Mouse (Mus musculus): ENCODE measurements around the gene Eln. TPM values are rescaled to one million over a fixed set of nuclear protein-coding genes. Genes with fewer than 3 reads are reported as not detected.

Eln gene
- 7.7 and 7.8 TPM in 2 replicates for polyA plus RNA-seq (2015; fragmentation: Nextera tagmentation; extraction: Ambion mirVana)

DNA sequence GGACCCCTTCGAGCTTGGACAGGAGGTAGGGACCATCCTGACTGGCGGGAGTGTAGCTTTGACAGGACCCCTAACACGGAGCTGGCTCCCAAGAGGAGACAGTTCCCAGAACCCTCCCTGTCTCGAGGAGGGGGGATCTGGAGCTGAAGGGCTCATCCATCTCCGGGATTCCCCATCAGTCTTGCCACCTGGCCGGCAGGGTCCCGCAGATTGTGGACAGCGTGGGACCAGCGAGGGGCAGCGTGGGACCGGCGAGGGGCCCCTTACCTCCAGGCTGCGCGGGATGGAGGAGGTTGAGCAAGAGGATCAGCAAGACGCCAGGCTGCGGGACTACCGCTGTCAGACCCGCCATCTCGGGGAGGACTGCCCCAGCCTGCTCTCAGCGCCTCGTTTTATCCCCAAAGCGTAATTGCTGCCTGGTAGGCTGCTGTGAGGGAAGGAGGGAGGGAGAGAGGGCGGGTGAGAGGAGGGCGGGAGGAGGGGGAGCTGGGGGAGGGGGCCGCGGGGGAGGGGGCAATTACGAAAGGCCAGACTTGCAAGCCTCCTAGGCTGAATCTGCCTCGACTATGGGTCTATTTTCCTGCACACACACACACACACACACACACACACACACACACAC lies at the start of gene Eln:
TSS of gene Eln (minus strand) at position 434 of the 622 bp plus-strand sequence.
- peak; percentile 84 for ATAC-seq (replicated peaks)
- no peaks in the 10 kb centered on the region for H3K36me3 ChIP-seq
- WGBS = 4% methylated on average over 19 of the region's 28 CpGs
- peaks cover 13% of the 10 kb centered on the region for H3K4me1 ChIP-seq
- peak within 1 kb of the TSS; percentile 70 for H3K27ac ChIP-seq (replicated peaks)
- H3K9ac ChIP-seq (replicated peaks) = peak within 1 kb of the TSS; percentile 65
- H3K27me3 ChIP-seq = no peaks in the 10 kb centered on the region
- H3K4me2 ChIP-seq (replicated peaks) = peak within 1 kb of the TSS; percentile 93
- H3K4me3 ChIP-seq = peak within 1 kb of the TSS; percentile 47
- no peaks in the 10 kb centered on the region for H3K9me3 ChIP-seq

DNA sequence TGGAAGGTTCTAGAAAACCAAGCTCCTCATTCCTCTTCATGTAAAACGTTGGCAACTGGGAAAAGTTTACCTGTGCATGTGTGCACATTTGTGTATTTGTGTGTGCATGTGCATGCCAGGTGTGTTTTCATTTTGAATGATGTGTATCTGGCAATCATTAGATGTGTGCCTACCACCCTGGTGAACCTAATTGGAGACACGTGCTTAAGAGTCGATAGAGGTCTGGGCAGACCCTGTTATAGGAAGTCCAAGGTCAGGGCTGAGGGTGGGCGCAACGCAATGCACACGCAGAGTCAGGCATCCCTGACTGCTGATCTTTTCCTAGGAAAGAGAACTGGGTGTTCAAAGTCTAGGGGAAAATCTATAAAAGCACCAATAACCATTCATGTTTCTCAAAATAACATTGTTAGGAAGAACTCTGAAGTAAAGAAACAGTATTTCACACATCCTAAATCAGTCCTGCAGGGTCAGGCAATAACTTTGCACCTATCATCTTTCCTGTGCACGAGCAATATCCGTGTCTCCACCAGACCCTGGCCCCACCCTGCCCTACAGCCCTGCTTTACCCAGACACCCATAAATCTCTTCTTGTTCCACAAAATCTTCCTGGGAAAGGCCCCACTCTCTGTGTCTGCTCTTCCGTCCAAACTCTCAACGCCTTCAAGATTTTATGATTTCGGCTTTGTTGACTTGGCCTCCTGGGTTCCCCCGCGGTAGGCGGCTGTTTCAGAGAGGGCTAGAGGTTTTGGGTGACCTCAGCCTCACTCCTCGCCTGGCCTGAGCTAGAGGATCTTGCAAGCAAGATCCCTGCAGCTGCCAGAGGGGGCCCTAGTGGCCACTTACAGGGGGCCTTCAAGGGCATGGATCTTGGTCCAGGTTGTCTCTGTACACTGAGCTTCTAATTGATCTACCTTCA lies 43.2 kb upstream of the Eln start:
- H3K4me3 ChIP-seq = no peak overlapping the region
- H3K4me1 ChIP-seq = peaks cover 8% of the 10 kb centered on the region
- no peak overlapping the region for H3K4me2 ChIP-seq (replicated peaks)
- no peaks in the 10 kb centered on the region for H3K27me3 ChIP-seq
- no peak overlapping the region for H3K9ac ChIP-seq (replicated peaks)
- ATAC-seq (replicated peaks) = no peak
- no peaks in the 10 kb centered on the region for H3K9me3 ChIP-seq
- no peak overlapping the region for H3K27ac ChIP-seq (replicated peaks)
- H3K36me3 ChIP-seq = no peaks in the 10 kb centered on the region
- 94% methylated on average over 15 of the region's 15 CpGs for WGBS

DNA sequence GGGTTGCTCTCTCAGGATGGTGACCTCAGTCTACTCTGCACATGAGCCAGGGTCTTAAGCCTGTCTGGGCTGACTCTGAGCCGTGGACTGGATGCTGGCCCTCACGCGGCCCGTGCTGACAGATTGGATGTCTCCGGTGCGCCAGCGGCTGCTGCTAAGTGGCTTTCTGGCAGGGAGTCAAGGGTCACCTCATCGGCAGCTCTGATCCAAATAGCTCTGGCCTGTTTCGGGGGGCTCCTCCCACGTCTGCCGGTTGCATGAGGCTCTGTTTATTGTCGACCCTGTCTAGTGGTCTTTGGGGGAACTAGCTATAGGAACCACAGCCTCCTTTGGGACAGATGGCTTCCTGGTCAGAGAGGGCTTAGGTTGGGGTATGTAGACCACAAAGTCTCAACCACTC lies 41.1 kb upstream of the Eln start:
- Histone ChIP-seq H3K4me2 (replicated peaks) (no peak overlapping the region), H3K4me1 (peaks cover 8% of the 10 kb centered on the region), H3K9me3 (no peaks in the 10 kb centered on the region), H3K4me3 (no peak overlapping the region), H3K36me3 (no peaks in the 10 kb centered on the region), H3K9ac (replicated peaks) (no peak overlapping the region), H3K27me3 (no peaks in the 10 kb centered on the region), H3K27ac (replicated peaks) (no peak overlapping the region)
- ATAC-seq (replicated peaks) = no peak
- 69% methylated on average over 12 of the region's 12 CpGs for WGBS

DNA sequence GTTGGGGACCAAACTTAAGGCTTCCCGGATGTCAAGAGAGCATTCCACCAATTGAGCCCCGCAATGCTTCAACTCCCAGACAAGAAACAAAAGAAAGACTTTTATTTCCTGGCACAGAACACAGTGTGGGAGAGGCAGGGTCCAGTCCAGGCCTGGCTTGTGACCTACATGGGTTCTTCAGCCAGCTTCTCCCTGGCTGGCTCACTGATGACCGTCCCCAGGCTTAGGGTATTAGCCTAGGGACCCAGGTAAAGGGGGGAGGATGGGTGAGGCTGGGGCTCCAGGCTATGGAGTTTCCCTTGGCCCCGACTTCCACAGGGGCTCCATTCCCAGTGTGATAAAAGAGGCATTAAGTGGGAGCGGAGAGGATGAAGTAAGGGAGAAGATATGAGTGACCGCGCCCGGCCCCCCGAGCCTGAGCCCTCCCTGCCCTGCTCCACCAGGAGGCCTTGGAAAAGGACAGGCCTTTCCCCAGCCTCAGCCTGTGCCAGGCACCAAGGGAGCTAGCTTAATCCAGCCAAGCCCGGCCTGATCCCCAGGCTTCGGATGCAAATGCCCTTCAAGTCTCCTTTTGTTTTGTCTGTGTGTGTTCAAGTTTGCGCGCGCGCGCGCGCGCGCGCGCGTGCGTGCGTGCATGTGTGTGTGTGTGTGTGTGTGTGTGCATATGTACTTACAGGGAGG lies 38.7 kb upstream of the Eln start:
- H3K9me3 ChIP-seq = no peaks in the 10 kb centered on the region
- WGBS = 18% methylated on average over 25 of the region's 25 CpGs
- no peak overlapping the region for H3K4me3 ChIP-seq
- H3K4me2 ChIP-seq (replicated peaks) = peak overlapping the region; percentile 27
- ATAC-seq (replicated peaks) = 0 out of 2 replicates have a peak, but pooled peaks have one; percentile 48
- no peak overlapping the region; the same call in 1 of the 2 replicates for H3K9ac ChIP-seq (replicated peaks)
- no peaks in the 10 kb centered on the region for H3K36me3 ChIP-seq
- peaks cover 8% of the 10 kb centered on the region for H3K4me1 ChIP-seq
- H3K27me3 ChIP-seq = no peaks in the 10 kb centered on the region
- no peak overlapping the region for H3K27ac ChIP-seq (replicated peaks)

DNA sequence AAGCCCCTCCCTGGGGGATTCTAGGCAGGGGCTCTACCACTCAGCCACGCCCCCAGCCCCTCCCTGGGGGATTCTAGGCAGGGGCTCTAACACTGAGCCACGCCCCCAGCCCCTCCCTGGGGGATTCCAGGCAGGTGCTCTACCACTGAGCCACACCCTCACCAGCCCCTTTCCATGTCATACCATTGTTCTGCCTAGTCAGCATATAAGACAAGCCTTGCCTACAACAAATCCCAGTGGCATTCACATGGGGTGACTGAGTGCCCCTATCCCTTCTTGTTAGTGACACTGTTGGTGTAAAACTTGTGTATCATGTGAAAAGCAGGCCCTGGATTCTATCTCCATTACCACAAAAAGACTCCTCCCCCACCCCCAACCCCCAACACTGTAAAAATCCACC lies 36.7 kb upstream of the Eln start:
- H3K9me3 ChIP-seq = no peaks in the 10 kb centered on the region
- no peak overlapping the region for H3K4me2 ChIP-seq (replicated peaks)
- no peak overlapping the region for H3K27ac ChIP-seq (replicated peaks)
- H3K4me1 ChIP-seq = peaks cover 8% of the 10 kb centered on the region
- no peak overlapping the region for H3K4me3 ChIP-seq
- WGBS = 55% methylated on average over 2 of the region's 2 CpGs
- no peaks in the 10 kb centered on the region for H3K36me3 ChIP-seq
- no peak for ATAC-seq (replicated peaks)
- H3K9ac ChIP-seq (replicated peaks) = no peak overlapping the region
- H3K27me3 ChIP-seq = no peaks in the 10 kb centered on the region

DNA sequence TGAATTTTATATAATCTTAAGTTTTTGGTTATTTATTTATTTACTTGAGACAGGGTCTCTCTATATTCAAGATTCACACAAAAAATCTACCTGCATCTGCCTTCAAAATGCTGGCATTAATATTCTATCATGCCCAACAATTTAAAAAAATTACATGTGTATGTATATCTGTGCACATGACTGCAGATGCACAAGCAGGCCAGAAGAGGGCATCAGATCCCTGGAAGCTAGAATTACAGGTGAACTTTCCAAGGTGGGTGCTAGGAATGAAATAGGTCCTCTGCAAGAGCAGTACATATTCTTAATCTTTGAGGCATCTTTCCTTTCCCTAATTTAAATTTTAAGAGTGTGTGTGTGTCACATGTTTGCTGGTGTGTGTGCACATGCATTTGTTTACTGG lies 33.8 kb upstream of the Eln start:
- H3K36me3 ChIP-seq = no peaks in the 10 kb centered on the region
- H3K4me2 ChIP-seq (replicated peaks) = no peak overlapping the region
- no peak overlapping the region for H3K27ac ChIP-seq (replicated peaks)
- no peak overlapping the region for H3K4me3 ChIP-seq
- H3K9ac ChIP-seq (replicated peaks) = no peak overlapping the region
- no peaks in the 10 kb centered on the region for H3K9me3 ChIP-seq
- ATAC-seq (replicated peaks) = no peak
- H3K4me1 ChIP-seq = peaks cover 5% of the 10 kb centered on the region
- H3K27me3 ChIP-seq = no peaks in the 10 kb centered on the region

DNA sequence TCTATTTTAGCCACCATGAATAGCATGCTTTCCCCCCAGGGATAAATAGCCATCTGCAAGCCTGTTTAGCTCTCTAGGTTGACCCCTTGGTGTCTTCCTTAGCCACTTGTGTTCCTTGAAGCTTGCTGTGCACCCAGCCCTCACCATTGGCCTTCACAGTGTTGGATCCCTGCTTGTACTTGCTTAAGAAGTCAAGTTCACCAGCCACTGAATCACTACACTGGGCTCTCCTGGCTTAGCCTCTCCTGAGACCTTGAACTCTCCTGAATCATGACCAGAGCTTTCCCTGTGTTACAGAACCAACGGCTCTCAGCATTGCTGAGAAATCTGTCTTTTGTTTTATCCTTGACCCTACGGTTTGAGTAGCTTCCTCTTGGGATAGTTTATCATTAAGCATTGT lies 33.0 kb upstream of the Eln start:
- H3K36me3 ChIP-seq = no peaks in the 10 kb centered on the region
- WGBS = 89% methylated on average over 2 of the region's 2 CpGs
- H3K4me2 ChIP-seq (replicated peaks) = no peak overlapping the region
- no peak overlapping the region for H3K4me3 ChIP-seq
- no peak for ATAC-seq (replicated peaks)
- no peak overlapping the region for H3K27ac ChIP-seq (replicated peaks)
- no peak overlapping the region for H3K9ac ChIP-seq (replicated peaks)
- no peaks in the 10 kb centered on the region for H3K27me3 ChIP-seq
- no peaks in the 10 kb centered on the region for H3K4me1 ChIP-seq
- no peaks in the 10 kb centered on the region for H3K9me3 ChIP-seq

DNA sequence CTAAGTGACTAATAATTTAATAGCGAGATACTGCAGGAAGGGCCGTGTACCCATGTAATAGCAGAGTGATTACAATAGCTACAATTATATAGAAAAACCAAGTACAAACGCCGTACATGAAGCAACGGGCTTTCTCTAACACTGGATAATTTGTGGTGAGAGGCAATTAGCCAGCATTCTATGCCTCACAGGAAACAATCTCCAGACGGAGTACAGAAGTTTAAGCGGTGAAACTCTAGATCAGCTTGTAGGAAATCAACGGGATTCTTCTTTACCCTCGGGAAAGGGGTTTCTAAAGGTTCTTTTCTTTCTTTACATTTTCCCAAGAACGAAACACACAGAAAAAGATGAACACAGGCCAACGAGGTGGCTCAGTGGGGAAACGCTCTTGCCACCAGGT lies 29.4 kb upstream of the Eln start:
- H3K9me3 ChIP-seq = no peaks in the 10 kb centered on the region
- no peak overlapping the region for H3K27ac ChIP-seq (replicated peaks)
- no peak overlapping the region for H3K9ac ChIP-seq (replicated peaks)
- 68% methylated on average over 12 of the region's 12 CpGs for WGBS
- no peak overlapping the region for H3K4me2 ChIP-seq (replicated peaks)
- H3K4me3 ChIP-seq = no peak overlapping the region
- no peaks in the 10 kb centered on the region for H3K36me3 ChIP-seq
- H3K4me1 ChIP-seq = no peaks in the 10 kb centered on the region
- H3K27me3 ChIP-seq = no peaks in the 10 kb centered on the region
- ATAC-seq (replicated peaks) = no peak

DNA sequence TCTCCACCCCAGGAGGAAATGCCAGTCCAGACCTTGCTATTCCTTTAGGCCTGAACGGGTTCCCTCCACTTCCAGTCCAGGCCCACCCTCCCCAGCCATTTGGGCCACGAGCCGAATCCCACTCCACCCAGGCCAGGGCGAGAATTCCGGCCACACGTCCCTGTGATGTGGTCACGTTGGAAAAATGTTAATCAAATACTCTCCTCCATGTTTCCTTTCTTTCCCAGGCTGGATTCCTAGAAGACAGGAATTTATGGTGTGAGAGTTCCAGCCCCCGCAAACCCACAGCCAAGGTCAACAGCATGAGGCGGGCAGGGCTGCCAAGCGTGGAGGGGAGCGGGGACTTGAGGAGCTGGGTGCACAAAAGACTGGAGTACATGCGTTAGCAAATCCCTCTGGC lies 25.4 kb upstream of the Eln start:
- Histone ChIP-seq H3K9me3 (no peaks in the 10 kb centered on the region), H3K4me3 (no peak overlapping the region), H3K27ac (replicated peaks) (no peak overlapping the region), H3K27me3 (no peaks in the 10 kb centered on the region), H3K36me3 (no peaks in the 10 kb centered on the region), H3K9ac (replicated peaks) (no peak overlapping the region), H3K4me1 (no peaks in the 10 kb centered on the region), H3K4me2 (replicated peaks) (no peak overlapping the region)
- 89% methylated on average over 12 of the region's 12 CpGs for WGBS
- no peak for ATAC-seq (replicated peaks)

DNA sequence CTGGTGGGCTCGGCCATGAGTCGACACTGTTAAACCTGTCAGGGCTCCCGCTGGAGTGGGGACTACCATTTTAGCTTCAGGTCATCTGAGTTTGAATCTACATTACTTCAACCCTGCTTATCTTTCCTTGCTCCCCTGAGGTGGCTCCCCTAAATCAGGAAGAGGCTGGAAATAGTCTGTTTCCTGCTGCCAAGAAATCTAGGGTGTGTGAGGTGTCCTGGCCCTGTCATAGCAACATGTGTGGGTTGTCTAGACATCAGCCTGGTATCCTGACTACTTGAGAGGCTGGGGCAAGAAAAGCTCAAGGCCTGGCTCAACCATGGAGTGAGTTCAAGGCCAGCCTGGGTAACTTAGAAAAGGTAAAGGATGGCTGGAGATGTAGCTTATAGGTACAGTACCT lies 24.6 kb upstream of the Eln start:
- Histone ChIP-seq H3K9ac (replicated peaks) (no peak overlapping the region), H3K9me3 (no peaks in the 10 kb centered on the region), H3K27ac (replicated peaks) (no peak overlapping the region), H3K36me3 (no peaks in the 10 kb centered on the region), H3K4me1 (no peaks in the 10 kb centered on the region), H3K4me2 (replicated peaks) (no peak overlapping the region), H3K4me3 (no peak overlapping the region), H3K27me3 (no peaks in the 10 kb centered on the region)
- ATAC-seq (replicated peaks) = no peak
- WGBS = 94% methylated on average over 3 of the region's 3 CpGs

DNA sequence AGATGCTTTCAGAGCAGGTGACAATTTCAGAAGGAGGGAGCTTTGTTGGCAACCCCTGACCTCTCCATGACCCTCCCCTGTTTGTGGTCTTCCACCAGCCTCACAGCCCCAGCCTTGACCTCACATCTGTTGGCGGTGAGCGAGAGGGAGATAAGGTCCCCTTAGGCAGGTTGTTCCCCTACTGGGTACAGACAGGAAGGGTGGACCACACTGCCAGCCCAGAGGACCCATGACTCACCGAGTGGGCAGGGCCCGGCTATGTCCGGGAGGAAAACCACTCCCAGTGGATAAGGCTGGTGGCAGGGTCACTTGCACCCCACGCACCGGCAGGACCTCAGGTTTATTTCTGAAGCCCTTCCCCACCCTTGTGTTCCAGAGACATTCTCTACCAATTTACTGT lies 22.1 kb upstream of the Eln start:
- Histone ChIP-seq H3K9me3 (no peaks in the 10 kb centered on the region), H3K4me3 (no peak overlapping the region), H3K4me1 (no peaks in the 10 kb centered on the region), H3K36me3 (no peaks in the 10 kb centered on the region), H3K27me3 (no peaks in the 10 kb centered on the region), H3K9ac (replicated peaks) (no peak overlapping the region), H3K4me2 (replicated peaks) (no peak overlapping the region), H3K27ac (replicated peaks) (no peak overlapping the region)
- no peak for ATAC-seq (replicated peaks)
- WGBS = 91% methylated on average over 7 of the region's 7 CpGs

DNA sequence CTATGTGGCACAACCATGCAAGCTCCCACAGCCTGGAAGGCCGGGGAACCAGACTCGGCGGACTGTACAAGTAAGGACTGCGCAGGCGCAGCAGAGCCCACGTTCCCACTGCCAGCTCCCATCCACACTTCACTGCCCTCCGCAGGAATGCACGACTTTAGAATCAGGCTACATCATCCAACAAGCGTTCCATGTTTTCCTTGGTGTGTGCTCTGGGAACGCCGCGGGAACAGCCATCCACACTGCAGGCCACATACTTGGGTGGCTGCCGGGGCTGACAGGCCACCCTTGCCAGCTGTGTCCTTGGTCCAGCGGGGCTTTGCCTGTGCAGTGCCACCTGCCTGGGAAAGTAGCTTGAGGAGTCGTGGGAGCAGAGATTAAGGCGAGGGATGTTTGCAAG lies 18.3 kb upstream of the Eln start:
- H3K4me2 ChIP-seq (replicated peaks) = no peak overlapping the region
- no peak overlapping the region for H3K4me3 ChIP-seq
- H3K36me3 ChIP-seq = no peaks in the 10 kb centered on the region
- H3K9ac ChIP-seq (replicated peaks) = no peak overlapping the region
- 85% methylated on average over 16 of the region's 16 CpGs for WGBS
- no peak overlapping the region for H3K27ac ChIP-seq (replicated peaks)
- H3K4me1 ChIP-seq = peaks cover 11% of the 10 kb centered on the region
- no peaks in the 10 kb centered on the region for H3K9me3 ChIP-seq
- no peak for ATAC-seq (replicated peaks)
- H3K27me3 ChIP-seq = no peaks in the 10 kb centered on the region

Measured in forebrain, embryonic 15.5 days (tissue).